Mouse (Mus musculus) limb, embryonic 15.5 days (tissue): ENCODE measurements around the gene Ackr4. TPM values are rescaled to one million over a fixed set of nuclear protein-coding genes. Genes with fewer than 3 reads are reported as not detected.

ENCODE experiments used
- ATAC-seq: fragments of 200-750 bp; cut with Nextera tagmentation; 2 replicates; pipeline ENCODE4 v1.8.0; 2017; ENCODE audit warnings: low read depth, moderate TSS enrichment; ENCODE audit not compliant: insufficient number of reproducible peaks, low FRiP score, low TSS enrichment
- H3K27ac ChIP-seq: fragments of 300-500 bp; sonication (generic); 2 replicates; pipeline ENCODE4 v1.5.1; 2015; ENCODE audit warnings: moderate library complexity, mild to moderate bottlenecking, inconsistent platforms
- H3K27me3 ChIP-seq: fragments of 300-500 bp; sonication (generic); 2 replicates; pipeline ENCODE4 v1.6.1; 2015; ENCODE audit warnings: inconsistent platforms
- H3K36me3 ChIP-seq: fragments of 300-500 bp; sonication (generic); 2 replicates; pipeline ENCODE4 v1.6.1; 2015; ENCODE audit warnings: inconsistent platforms
- H3K4me1 ChIP-seq: fragments of 300-500 bp; sonication (generic); 2 replicates; pipeline ENCODE4 v1.6.1; 2015; ENCODE audit warnings: inconsistent platforms
- H3K4me2 ChIP-seq: fragments of 300-500 bp; sonication (generic); 2 replicates; pipeline ENCODE4 v1.6.1; 2015; ENCODE audit warnings: mild to moderate bottlenecking, inconsistent platforms
- H3K4me3 ChIP-seq: fragments of 300-500 bp; sonication (generic); 2 replicates; pipeline ENCODE4 v1.5.1; 2015; ENCODE audit warnings: mild to moderate bottlenecking, inconsistent platforms
- H3K9ac ChIP-seq: fragments of 300-500 bp; sonication (generic); 2 replicates; pipeline ENCODE4 v1.6.1; 2015; ENCODE audit warnings: inconsistent platforms
- H3K9me3 ChIP-seq: fragments of 300-500 bp; sonication (generic); 2 replicates; pipeline ENCODE4 v1.6.1; 2016; ENCODE audit warnings: inconsistent platforms
- WGBS: fragments of 180-500 bp; shearing (Covaris S2); methylation state at CpG from one replicate; pipeline ENCODE4 v1.1.7; 2015; 5-methylcytosine and 5-hydroxymethylcytosine counted together
- polyA plus RNA-seq: library from polyadenylated mRNA; unstranded; fragments of >200 nt; fragmentation: Nextera tagmentation; extraction: Ambion mirVana; gene quantifications from 2 replicates; pipeline ENCODE4 v1.2.1, GENCODE M21; 2015

The Ackr4 gene
- 4.8 and 6.9 TPM in 2 replicates for polyA plus RNA-seq

- no peak within 1 kb of the TSS for H3K9ac ChIP-seq
- no peak within 1 kb of the TSS for H3K4me3 ChIP-seq
- ATAC-seq = no peak
- no peak within 1 kb of the TSS for H3K4me2 ChIP-seq
- H3K36me3 ChIP-seq = no peaks in the 10 kb centered on the region
- H3K27me3 ChIP-seq = no peaks in the 10 kb centered on the region
- H3K27ac ChIP-seq = peak within 1 kb of the TSS; percentile 18; the same call in 1 of the 2 replicates
- WGBS = 76% methylated on average over 3 of the region's 3 CpGs
- no peaks in the 10 kb centered on the region for H3K9me3 ChIP-seq
- peaks cover 8% of the 10 kb centered on the region for H3K4me1 ChIP-seq
Observed at GRCm38 (mm10) chr9:104126833-104127232, at the start of gene Ackr4. Ackr4 (minus strand) TSS chr9:104126933.

DNA sequence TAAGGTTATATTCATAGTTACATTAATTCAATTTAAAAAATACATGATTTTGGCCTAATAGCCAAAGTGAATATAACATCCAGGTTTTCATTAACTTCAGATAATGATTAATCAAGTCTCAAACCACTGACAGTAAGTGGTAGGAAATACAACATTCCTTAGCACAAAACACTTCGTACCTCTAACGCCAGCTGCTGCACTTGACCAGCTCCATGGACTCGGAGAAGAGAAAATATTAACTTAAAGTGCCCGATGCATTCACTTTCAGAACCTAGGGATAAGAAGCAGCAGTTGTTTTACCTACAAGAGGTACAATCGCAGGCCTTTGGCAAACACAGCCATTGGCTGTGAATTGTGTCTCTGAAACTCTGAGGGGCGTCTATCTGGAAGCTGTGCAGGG, 45.6 kb upstream of the Ackr4 start:
- Histone ChIP-seq H3K4me1 (no peaks in the 10 kb centered on the region), H3K36me3 (peaks cover 81% of the 10 kb centered on the region), H3K4me2 (no peak overlapping the region), H3K27ac (no peak overlapping the region), H3K9me3 (no peaks in the 10 kb centered on the region), H3K9ac (no peak overlapping the region), H3K4me3 (no peak overlapping the region), H3K27me3 (no peaks in the 10 kb centered on the region)
- no peak for ATAC-seq
- 92% methylated on average over 6 of the region's 6 CpGs for WGBS

GRCm38 (mm10) chr9:104171651-104172050, 44.9 kb upstream of the Ackr4 start:
- WGBS = 93% methylated on average over 6 of the region's 6 CpGs
- no peak overlapping the region for H3K27ac ChIP-seq
- no peaks in the 10 kb centered on the region for H3K9me3 ChIP-seq
- no peak for ATAC-seq
- H3K4me2 ChIP-seq = no peak overlapping the region
- peaks cover 82% of the 10 kb centered on the region for H3K36me3 ChIP-seq
- no peaks in the 10 kb centered on the region for H3K4me1 ChIP-seq
- no peak overlapping the region for H3K4me3 ChIP-seq
- no peaks in the 10 kb centered on the region for H3K27me3 ChIP-seq
- no peak overlapping the region for H3K9ac ChIP-seq

- Histone ChIP-seq H3K36me3 (peaks cover 80% of the 10 kb centered on the region), H3K27me3 (no peaks in the 10 kb centered on the region), H3K9ac (no peak overlapping the region), H3K4me3 (no peak overlapping the region), H3K4me2 (no peak overlapping the region), H3K4me1 (no peaks in the 10 kb centered on the region), H3K27ac (no peak overlapping the region), H3K9me3 (no peaks in the 10 kb centered on the region)
- 93% methylated on average over 10 of the region's 10 CpGs for WGBS
- ATAC-seq = no peak
Observed at GRCm38 (mm10) chr9:104169986-104170385, 43.3 kb upstream of the Ackr4 start.

DNA sequence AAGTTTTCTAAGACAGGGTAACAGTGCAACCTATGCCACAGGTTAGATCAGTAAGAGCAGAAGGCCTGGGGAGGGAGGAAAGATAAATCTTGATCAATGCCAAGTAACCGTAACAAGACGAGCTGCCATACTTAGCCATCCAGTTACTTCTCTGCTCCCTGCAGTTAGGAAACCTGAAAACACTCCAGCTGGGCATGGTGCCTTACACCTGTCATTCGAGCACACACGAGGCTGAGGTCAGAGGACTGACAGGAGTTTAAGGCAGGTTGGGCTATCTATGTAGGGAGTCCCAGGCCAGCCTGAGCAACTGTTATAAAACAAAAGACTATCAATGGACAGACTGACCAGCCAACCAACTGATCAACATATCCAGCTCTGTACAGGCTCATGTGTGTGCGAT, 39.2 kb upstream of the Ackr4 start:
- Histone ChIP-seq H3K9ac (no peak overlapping the region), H3K4me1 (no peaks in the 10 kb centered on the region), H3K4me2 (no peak overlapping the region), H3K36me3 (peaks cover 85% of the 10 kb centered on the region), H3K9me3 (no peaks in the 10 kb centered on the region), H3K4me3 (no peak overlapping the region), H3K27me3 (no peaks in the 10 kb centered on the region), H3K27ac (no peak overlapping the region)
- ATAC-seq = no peak
- 88% methylated on average over 5 of the region's 5 CpGs for WGBS

GRCm38 (mm10) chr9:104164194-104164593, 37.5 kb upstream of the Ackr4 start:
- Histone ChIP-seq H3K4me1 (no peaks in the 10 kb centered on the region), H3K27me3 (no peaks in the 10 kb centered on the region), H3K27ac (no peak overlapping the region), H3K36me3 (peaks cover 85% of the 10 kb centered on the region), H3K9ac (no peak overlapping the region), H3K4me3 (no peak overlapping the region), H3K4me2 (no peak overlapping the region), H3K9me3 (no peaks in the 10 kb centered on the region)
- ATAC-seq = no peak
- WGBS = 81% methylated on average over 5 of the region's 5 CpGs

DNA sequence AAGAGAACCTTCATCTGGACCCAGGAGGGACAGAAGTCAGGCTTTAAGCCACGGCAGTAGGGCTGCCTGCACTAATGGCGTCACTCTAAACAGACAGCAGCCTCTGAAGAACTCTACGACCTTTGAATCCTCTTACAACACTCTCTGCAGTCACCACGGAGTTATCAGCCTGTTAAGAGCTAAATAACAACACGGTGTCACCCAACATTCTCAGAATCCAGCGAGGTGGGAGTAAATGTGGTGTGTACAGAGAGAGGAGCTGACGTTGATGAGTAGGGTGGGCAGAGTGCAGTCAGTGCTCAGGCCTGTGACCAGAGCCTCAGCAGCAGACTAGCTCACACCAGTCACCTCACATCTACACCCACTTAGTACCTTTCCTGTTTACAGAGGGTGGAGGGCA, 34.4 kb upstream of the Ackr4 start:
- no peak overlapping the region for H3K4me3 ChIP-seq
- H3K27me3 ChIP-seq = no peaks in the 10 kb centered on the region
- no peaks in the 10 kb centered on the region for H3K4me1 ChIP-seq
- H3K9me3 ChIP-seq = no peaks in the 10 kb centered on the region
- no peak overlapping the region for H3K9ac ChIP-seq
- H3K36me3 ChIP-seq = peaks cover 91% of the 10 kb centered on the region
- 83% methylated on average over 7 of the region's 7 CpGs for WGBS
- no peak for ATAC-seq
- no peak overlapping the region for H3K4me2 ChIP-seq
- no peak overlapping the region for H3K27ac ChIP-seq

GRCm38 (mm10) chr9:104157291-104157690, 30.6 kb upstream of the Ackr4 start:
- peaks cover 91% of the 10 kb centered on the region for H3K36me3 ChIP-seq
- no peak for ATAC-seq
- H3K9ac ChIP-seq = no peak overlapping the region
- no peaks in the 10 kb centered on the region for H3K9me3 ChIP-seq
- H3K27ac ChIP-seq = no peak overlapping the region
- no peaks in the 10 kb centered on the region for H3K27me3 ChIP-seq
- WGBS = 94% methylated on average over 7 of the region's 7 CpGs
- H3K4me3 ChIP-seq = no peak overlapping the region
- H3K4me1 ChIP-seq = no peaks in the 10 kb centered on the region
- no peak overlapping the region for H3K4me2 ChIP-seq

- no peak overlapping the region for H3K9ac ChIP-seq
Observed at GRCm38 (mm10) chr9:104156506-104156905, 29.8 kb upstream of the Ackr4 start.

GRCm38 (mm10) chr9:104155100-104155715, 28.5 kb upstream of the Ackr4 start:
- no peaks in the 10 kb centered on the region for H3K27me3 ChIP-seq
- H3K9ac ChIP-seq = no peak overlapping the region
- WGBS = 85% methylated on average over 14 of the region's 14 CpGs
- H3K4me1 ChIP-seq = no peaks in the 10 kb centered on the region
- H3K27ac ChIP-seq = peak overlapping the region; percentile 44
- peaks cover 88% of the 10 kb centered on the region for H3K36me3 ChIP-seq
- H3K4me2 ChIP-seq = no peak overlapping the region
- peak; percentile 61; the same call in 1 of the 2 replicates for ATAC-seq
- no peak overlapping the region for H3K4me3 ChIP-seq
- H3K9me3 ChIP-seq = no peaks in the 10 kb centered on the region

More at GRCm38 (mm10) chr9:104156506-104156905, 29.8 kb upstream of the Ackr4 start:
- no peak overlapping the region for H3K4me2 ChIP-seq
- H3K9me3 ChIP-seq = no peaks in the 10 kb centered on the region
- H3K36me3 ChIP-seq = peaks cover 91% of the 10 kb centered on the region
- no peak for ATAC-seq
- H3K27ac ChIP-seq = no peak overlapping the region
- no peaks in the 10 kb centered on the region for H3K27me3 ChIP-seq
- H3K4me3 ChIP-seq = no peak overlapping the region
- no peaks in the 10 kb centered on the region for H3K4me1 ChIP-seq
- 92% methylated on average over 8 of the region's 8 CpGs for WGBS

DNA sequence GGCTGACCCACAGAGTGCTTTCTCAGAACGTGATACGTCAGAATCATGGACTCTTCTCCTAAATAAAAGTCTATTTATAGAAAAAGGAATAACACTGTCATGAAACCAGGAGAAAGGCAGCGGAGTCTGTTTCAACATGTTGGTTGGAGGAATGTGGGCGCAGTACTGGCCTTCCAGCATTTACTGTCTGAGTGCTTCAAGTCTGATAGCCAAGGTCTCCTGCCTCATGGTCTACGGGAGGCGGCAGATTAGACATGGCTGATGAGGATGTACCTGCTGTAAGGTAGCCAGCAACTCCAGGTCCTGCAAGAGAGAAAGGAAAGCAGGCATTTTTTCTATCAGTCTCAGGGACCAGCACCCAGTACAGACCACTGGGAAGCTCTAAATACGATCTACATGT, 25.4 kb upstream of the Ackr4 start:
- ATAC-seq = no peak
- Histone ChIP-seq H3K9me3 (no peaks in the 10 kb centered on the region), H3K27me3 (no peaks in the 10 kb centered on the region), H3K36me3 (peaks cover 65% of the 10 kb centered on the region), H3K4me3 (no peak overlapping the region), H3K4me1 (no peaks in the 10 kb centered on the region), H3K4me2 (no peak overlapping the region), H3K27ac (no peak overlapping the region), H3K9ac (no peak overlapping the region)
- WGBS = 81% methylated on average over 7 of the region's 7 CpGs

- Histone ChIP-seq H3K4me2 (no peak overlapping the region), H3K9me3 (no peaks in the 10 kb centered on the region), H3K36me3 (peaks cover 37% of the 10 kb centered on the region), H3K27me3 (no peaks in the 10 kb centered on the region), H3K9ac (no peak overlapping the region), H3K4me1 (no peaks in the 10 kb centered on the region), H3K4me3 (no peak overlapping the region), H3K27ac (no peak overlapping the region)
- ATAC-seq = no peak
- 85% methylated on average over 7 of the region's 7 CpGs for WGBS
Observed at GRCm38 (mm10) chr9:104148969-104149368, 22.2 kb upstream of the Ackr4 start.

DNA sequence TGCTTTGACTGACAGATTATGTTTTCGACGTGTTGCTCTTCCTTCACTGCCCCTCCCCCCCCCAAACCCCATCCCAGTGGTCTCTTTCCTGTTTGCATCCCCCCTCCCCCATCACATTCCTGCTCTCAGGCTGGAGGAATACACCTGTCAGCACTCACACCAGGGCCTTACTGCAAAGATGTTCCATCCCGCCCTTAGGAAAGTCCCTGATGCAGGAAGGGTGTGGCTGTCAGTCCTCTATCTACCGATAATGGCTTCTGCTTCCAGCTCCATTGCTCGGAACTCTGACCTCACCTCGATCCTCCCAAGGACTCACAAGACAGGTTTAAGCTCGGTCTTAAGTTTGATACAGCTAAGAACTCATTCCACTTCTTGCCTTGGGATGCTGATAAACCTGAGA, 19.9 kb upstream of the Ackr4 start:
- WGBS = 76% methylated on average over 7 of the region's 7 CpGs

More for the DNA sequence above, 19.9 kb upstream of the Ackr4 start:
- Histone ChIP-seq H3K4me2 (no peak overlapping the region), H3K4me1 (no peaks in the 10 kb centered on the region), H3K4me3 (no peak overlapping the region), H3K9me3 (no peaks in the 10 kb centered on the region), H3K36me3 (peaks cover 17% of the 10 kb centered on the region), H3K9ac (no peak overlapping the region), H3K27ac (no peak overlapping the region), H3K27me3 (no peaks in the 10 kb centered on the region)
- ATAC-seq = no peak
